Mouse (Mus musculus) spleen, postnatal 10 days (tissue): ENCODE measurements around the gene Mta2.

Experiments
- DNase-seq, 2 experiments: peaks; one replicate each; pipeline ENCODE4 v3.0.0; 2021 to 2022; ENCODE audit warnings: low spot score in 2 of 2

The Mta2 gene

DNA sequence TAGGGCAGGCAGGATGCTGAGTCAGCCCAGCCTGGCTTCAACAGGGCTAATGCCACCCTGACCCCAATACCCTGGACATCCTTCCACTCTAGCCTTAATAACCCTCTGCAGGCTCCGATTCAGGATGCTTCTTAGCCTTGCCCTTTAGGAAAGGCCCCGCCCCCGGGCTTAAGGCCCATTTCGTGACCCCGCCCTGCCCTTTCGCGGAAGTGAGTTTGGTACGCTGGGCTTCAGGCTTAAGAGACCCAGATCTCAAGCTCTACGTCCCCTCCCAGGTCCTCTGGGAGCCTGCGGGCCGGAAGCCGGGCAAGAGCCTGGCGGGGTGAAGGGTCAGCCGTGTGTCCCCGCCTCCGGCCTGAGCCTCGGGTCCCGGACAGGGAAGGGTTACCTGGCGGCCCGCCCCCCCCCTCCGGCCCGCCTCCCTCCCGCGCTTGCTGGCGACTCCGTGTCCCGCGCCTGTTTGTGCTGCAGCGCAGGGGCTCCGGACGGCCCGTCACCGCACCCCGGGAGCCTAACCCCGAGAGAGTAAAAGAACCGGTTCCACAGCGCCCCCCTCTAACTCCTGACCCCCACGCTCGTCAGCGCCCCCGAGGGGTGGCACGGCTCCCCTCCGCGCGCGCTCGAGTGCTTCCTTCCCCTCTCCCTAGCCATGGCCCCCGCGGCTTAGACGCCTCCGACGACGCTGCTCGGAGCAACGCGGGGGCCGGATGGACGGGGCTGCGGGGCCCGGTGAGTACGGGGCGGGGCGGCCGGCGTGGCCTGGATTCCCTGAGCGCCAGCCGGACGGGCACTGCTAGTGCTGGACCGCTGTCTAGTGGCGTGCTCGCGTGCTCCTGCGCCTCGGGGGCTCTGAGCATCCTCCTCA lies 12.2 kb upstream of the Mta2 start, which contains the start of the genes Rom1 and Eml3:
Gene Rom1, minus strand, starts transcription at position 133 of the 865 bp plus-strand sequence.
Gene Eml3, plus strand, starts transcription at position 329 of the 865 bp plus-strand sequence.
- DNase-seq = peak; percentile 88 to 91

DNA sequence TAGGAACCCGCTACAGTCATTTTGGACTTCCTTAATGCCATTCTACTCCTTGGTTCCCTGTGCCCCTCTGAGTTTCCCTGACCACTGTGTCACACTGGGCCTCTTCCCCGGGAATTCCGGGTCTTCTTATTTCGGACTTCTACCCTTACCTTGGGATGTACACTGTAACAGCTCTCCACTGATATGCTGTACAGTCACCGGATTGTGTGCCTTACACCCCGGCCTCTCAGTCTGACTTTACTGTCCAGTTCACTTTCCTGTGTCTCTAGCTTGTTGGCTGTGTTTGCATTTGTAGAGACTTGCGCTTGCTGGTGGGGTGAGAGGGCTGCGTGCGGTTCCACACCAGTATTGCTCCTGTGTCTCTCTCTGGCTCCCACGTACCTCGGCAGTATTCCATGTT lies 11.6 kb upstream of the Mta2 start:
- DNase-seq = no peak

DNA sequence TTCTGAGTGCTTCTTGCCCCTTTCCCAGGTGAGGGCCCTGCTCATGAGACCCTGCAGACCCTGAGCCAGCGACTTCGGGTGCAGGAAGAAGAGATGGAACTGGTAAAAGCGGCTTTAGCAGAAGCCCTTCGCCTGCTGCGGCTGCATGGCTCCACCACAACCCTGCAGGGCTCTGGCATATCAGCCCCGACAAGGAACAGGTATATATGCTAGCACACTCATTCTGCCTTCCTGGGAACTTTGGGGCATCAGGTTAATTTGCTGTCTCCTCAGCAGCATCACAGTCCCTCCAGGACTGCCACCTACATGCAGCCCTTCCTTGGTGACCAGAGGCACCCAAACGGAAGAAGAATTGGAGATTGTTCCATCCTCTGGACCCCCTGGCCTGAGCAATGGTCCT lies 10.9 kb upstream of the Mta2 start:
- DNase-seq = no peak

DNA sequence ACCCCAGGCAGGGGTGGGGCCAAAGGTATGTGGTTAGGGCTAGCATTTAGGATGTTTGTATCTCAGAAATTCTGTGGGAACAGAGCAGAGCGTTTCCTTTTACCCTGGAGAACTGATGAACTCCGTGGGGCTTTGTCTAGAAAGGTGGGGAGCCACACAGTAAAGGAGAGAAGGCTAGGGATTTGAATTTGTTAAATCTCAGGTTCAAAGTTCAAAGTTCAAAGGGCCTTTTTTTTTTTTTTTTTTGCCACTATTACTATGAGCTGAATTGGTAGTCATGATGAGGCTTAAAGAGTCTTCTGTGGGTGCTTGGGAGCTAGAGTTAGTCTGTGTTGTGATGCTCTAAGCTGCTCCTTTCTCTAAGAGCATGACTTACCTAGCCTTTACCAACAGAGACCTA lies 4.9 kb upstream of the Mta2 start:
- no peak for DNase-seq

DNA sequence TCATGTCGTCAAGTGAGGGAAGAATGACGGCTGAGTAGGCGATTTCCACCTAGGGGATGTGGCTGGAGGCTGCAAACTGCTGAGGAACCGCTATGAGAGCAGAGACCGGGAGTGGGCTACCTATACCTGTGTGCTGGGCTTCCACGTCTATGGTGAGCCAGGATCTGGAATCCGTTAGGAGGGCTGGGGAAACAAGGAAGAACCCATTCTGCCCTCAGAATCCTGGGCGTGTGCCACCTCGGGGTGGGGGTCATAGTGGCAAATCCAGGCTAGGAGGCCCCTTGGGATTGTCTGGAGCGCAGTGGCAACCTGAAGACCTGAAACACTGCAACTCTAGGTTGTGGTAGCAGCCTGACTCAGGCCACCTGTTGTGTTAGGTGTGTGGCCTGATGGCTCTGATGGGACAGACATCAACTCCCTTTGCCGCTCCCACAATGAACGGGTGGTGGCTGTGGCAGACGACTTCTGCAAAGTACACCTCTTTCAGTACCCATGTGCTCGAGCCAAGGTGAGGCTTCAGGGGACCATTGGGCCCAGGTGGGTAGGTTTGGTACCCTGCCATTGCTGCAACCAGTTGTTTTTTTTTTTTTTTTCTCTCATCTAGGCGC lies 1.0 kb upstream of the Mta2 start:
- no peak for DNase-seq

DNA sequence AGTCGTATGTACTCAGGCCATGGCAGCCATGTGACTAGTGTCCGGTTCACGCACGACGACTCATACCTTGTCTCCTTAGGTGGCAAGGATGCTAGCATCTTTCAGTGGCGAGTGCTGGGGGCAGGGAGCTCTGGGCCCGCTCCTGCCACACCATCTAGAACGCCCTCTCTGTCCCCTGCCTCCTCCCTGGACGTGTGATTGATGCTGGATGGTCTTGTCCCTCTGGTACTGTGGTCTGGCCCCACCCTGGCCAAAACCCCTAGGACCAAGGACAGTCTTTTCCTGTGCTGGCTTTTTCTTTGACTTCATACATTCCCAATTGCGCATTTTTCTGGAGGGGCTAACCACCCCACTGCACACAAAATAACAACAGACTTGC lies 550 bp upstream of the Mta2 start:
- no peak for DNase-seq

DNA sequence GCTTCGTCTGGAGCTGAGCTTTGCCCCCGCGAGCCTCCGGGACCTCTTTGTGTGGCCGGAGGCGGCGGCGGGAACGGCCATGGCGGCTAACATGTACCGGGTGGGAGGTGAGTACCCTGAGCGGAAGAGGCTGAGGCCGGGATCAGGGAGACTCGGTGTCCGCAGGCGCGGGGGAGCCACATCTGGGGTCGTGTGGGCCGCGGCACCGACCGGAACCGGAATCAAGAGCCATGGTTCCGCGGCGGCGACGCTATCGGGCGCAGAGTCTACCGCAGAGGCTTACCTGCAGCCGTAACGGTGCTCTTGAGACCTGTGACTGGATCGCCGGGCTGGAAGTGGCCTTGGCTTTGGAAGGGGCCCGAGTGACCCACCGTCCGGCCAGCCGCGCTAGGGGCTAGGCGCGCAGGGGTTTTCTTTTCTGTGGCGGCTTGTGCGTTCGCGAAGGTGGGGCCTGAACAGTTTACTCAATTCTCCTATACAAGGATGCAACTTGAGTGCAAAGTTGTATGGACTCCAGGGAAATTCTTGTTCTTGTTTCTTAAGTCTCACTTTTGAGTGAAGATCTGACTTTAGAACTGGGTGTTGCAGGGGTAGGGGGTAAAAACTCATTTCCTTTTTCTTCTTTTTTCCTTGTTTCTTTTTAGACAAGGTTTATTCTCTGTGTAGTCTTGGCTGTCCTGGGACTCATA lies 745 bp downstream of the Mta2 start:
- no peak for DNase-seq

DNA sequence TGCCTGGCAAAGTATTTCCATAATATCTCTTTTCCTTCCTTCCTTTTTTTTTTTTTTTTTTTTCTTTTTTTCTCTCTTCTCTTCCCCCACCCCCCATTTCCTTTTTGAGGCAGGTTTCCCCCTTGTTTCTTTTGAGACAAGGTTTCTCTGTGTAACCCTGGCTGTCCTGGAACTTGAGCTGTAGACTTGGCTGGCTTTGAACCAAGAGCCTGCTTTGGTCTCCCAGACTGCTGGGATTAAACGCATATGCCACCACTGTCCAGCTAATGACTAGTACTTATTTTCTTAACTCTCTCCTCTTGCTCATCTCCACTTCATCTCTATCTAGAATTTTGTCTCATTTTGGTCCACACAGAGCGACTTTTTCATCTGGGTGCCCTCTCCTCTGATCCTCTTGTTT lies 1.4 kb downstream of the Mta2 start:
- no peak for DNase-seq

DNA sequence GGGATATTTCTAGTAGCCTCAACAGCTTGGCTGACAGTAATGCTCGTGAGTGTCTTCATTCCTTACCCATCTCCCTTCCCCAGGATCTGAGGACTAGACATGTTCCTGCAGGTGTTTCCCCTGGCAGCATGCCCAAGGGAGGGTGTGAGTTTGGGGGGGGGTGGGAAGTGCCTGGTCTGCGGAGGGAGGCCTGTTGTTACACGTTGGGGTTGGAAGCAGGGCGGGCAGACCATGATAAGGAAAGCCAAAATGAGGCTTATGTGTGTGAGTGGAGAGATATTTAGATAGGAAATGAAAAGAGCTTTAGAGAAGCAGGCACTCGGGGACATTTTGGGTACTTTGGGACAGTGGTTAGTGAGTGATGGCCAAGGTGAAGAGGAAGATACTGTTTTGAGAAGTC lies 2.4 kb downstream of the Mta2 start:
- DNase-seq = peak in 1 of 2 experiments; percentile 31

DNA sequence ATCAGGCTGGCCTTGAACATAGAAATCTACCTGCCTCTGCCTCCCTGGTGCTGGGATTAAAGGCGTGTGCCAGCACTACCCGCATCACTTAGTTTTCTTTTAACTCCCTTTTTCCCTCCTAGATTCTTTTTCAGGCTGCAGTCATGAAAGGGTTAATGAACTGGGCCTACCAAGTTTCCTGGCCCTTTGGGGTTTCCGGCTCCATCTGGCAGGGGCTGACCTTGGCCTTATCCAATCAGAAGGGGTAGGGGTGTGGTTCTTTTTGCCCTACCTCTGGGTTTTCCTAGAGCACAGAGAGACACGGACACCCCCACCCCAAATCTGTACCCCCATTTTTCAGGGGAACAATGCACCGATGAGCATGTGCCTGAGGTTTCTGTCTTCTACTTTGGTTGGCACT lies 3.1 kb downstream of the Mta2 start:
- peak; percentile 48 to 83 for DNase-seq

DNA sequence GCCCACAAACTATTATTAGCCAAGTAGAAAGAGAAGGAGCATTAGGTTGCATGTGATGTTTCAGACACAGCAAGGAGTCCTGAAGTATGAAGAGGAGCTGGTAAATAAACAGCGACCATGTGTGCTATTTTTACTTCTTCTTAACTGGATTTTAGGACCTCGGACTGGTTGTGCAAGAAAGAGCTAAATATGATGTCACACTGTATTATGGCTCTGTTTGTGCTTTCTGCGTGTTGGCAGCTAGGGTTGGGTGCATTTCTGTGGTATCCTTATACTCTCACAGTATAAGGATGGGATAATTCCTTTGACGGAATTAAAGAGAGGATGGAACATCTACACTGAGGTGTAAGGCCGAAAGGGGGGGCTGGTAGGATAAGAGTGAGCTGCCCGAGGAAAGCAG lies 3.6 kb downstream of the Mta2 start:
- no peak for DNase-seq

DNA sequence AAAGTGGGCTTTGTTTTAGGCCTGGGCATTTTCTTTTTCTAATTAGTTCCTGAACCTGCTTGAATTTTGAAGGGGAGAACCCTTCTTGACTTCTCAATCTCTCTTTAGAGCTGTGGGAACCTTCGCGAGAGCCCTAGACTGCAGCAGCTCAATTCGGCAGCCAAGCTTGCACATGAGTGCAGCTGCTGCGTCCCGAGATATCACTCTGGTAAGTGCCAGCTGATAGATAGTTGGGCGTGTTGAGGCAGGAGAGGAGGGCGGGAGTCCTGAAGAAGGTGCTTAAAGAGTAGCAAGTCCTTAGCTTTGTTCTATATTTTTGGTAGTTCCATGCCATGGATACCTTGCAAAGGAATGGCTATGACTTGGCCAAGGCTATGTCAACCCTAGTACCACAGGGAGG lies 5.3 kb downstream of the Mta2 start:
- DNase-seq = no peak

DNA sequence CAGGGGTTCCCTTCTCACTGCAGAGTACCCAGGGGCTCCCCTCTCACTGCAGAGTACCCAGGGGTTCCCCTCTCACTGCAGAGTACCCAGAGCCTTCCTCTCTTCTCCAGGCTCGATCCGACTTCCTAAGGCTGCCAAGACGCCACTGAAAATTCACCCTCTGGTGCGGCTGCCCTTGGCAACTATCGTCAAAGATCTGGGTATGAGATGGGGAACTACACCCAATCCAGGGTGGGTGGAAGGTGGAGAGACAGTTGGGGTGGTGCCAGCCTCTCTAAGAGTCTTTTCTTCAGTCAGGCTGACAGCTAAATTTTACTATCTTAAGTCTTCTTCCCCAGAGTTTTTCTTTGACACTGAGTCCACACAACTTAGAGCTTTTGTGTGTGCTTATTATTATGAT lies 8.5 kb downstream of the Mta2 start:
- no peak for DNase-seq

DNA sequence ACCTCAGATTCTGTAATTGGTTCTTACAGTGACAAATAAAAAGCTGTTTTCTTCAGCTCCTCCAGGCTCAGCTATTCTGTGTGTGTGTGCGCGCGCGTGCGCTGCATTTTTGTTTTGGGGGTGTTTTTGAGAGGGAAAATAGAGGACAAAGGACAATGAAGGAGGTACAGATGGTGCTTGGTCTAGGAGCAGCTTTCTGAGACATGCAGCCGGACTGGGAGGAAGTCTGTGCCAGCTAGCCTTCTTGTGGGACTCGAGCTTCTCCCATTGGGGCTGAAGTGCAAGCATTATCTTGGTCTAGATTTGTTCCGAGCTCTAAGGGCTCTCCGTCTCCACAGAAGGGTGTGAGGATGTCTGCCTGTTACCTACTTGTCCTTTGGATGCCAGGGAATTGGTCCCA lies 10.6 kb downstream of the Mta2 start:
- DNase-seq = no peak

DNA sequence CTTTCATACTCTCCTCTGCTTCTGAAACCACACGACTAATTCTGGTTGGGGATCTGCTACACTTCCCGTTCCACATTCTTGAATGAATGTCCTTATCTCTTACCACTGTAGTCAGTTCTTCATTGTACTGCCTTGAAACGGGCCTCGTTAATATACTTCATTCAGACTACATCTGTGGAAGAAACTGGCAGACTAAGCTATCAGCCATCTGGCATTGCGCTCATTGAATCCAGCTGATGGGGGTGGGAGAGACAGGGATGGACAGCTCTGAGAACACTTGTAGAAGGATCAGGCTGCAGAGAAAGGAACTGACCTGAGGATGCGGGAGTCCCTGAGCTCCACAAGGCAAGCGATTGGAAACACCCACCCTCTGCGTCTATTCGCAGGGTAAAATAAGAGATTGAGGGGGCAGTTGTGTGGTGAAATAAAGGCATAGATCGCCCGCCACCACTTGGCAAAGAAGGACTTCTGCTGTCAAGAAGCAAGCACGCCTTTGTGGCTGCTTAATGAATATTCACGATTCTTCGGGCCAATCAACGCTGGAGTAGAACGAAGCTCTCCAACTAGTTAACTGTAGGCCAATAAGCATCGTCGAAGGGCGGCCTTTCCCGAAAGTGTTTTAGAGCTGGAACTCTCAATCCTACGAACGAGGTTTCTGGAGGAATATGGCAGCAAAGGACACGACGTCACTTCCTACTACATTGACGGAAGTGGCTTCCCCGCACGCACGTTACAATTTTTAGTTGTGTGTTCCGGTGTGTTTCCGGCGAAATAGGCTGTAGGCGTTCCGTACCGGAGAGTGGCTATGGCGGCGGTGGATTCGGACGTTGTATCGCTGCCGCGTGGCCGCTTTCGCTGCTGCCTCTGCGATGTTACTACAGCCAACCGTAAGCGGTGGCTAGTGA lies 11.7 kb downstream of the Mta2 start, which contains the start of gene Tut1:
Gene Tut1, plus strand, starts transcription at position 713 of the 905 bp plus-strand sequence.
- DNase-seq = peak; percentile 87 to 88

DNA sequence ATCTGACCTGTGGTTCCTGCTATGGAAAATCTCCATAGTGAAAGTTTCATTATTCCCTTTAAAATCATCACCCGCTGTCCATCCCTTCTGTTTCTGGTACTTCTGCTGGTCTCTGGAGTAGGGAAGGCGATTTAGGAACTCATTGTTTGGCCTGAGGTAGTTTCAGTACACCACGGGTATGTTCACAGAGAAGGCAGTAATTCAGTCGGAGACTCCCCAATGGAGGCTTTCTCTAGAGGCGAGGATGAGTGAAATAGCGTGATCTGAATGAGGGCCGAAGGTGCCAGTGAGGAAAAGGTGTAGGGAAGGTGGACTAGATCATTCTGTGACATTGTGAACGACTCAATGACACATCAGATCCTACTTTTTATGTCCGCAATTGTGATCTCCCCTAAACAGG lies 12.5 kb downstream of the Mta2 start:
- no peak for DNase-seq

DNA sequence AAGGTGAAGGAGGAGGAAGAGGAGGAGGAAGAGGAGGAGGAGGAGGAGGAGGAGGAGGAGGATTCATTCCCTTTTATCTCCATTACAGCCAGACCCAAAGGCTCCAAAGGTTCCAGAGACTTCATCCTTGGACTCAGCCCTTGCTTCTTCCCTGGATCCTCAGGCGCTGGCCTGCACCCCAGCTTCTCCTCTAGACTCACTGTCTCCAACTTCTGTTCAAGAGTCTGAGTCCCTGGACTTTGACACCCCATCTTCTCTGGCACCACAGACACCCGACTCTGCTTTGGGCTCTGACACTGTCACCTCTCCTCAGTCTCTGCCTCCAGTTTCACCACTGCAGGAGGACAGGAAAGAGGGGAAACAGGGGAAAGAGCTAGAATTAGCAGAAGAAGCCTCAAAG lies 20.6 kb downstream of the Mta2 start:
- DNase-seq = no peak

DNA sequence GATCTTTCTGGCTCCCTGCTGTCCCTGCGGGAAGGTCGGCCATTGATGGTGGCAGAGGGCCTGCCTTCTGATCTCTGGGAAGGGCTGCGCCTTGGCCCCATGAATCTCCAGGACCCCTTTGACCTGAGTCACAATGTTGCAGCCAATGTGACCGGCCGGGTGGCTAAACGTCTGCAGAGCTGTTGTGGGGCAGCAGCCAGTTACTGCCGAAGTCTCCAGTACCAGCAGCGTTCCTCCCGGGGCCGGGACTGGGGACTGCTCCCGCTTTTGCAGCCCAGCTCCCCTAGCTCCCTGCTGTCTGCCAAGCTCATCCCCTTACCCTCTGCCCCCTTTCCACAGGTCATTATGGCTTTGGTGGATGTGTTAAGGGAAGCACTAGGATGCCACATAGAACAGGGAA lies 23.4 kb downstream of the Mta2 start:
- peak in 1 of 2 experiments; percentile 5 for DNase-seq

DNA sequence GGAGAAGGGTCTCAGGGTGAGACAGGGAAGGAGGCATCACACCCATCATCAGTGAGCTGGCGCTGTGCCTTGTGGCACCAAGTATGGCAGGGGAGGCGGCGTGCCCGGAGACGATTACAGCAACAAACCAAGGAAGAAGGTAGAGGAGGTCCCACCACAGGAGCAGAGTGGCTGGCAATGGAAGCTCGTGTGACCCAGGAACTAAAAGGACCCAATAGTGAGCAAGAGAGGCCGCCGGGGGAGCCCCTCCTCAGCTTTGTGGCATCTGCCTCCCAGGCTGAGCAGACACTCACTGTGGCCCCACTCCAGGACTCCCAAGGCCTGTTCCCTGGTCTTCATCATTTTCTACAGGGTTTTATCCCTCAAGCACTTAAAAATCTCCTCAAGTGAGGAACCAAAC lies 24.1 kb downstream of the Mta2 start:
- DNase-seq = peak in 1 of 2 experiments; percentile 10

DNA sequence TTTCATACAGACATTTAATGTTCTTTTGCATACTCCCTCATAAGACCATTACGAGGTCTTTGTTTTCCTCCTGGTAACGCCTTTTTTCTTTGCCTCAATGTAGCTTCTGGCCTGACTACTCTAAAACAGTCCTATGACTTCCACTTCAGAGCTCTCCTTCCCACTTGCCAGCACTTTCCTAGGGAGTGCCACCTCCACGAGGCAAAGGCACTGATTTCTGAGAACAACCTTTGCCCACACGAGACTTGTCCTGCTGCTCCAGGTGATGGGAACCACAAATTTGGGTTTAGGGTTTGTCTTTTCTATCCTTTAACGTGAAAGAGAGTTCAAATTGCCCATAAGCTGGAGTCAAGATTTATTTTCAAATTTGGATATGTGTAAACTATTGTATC lies 24.5 kb downstream of the Mta2 start:
- DNase-seq = no peak

DNA sequence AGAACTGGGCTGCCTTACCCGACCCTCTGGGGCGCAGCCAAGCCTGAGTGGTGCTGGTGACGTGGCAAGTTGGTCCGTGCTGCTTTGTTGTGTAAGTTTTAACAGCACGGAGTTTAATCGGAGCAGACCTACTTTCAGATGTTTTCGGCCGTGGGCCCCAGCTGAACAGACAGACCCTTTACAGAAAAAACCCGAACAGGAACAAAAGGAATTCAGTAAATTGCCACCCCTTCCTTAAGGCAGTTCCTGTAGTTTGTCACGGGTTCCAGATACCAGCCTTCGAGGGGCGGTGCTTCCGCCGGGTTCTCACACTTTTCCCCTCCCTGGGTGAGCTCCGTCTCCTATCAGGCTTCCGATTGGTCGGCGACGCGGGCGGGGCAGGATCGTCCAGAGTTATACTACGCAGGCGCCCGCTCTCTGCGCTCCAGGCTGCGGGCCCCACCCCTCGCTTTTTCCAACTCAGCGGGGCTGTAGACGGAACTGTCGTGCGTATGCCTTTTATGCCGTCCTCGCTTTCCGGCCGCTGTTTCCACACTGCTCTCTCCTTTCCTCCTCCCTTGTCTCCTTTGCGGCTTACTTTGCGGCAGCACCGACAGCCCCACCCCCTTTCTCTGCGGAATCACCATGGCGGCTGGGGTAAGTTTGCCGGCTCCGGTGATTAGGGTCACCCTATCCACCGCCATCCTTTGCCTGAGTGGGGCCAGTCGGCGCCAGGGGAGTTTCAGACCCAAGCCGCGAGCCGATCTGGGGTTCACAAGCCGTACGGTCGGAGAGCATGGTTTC lies 25.1 kb downstream of the Mta2 start, which contains the start of gene Eef1g:
Gene Eef1g, plus strand, starts transcription at position 452 of the 783 bp plus-strand sequence.
- DNase-seq = peak; percentile 90 to 99
